ENCODE assay signal across 9 mouse cellular contexts in genomic region chr8:125897868-125898788, GRCm38 (mm10). TPM values are rescaled to one million over a fixed set of nuclear protein-coding genes. Genes with fewer than 3 reads are reported as not detected.
DNase-seq lines count a peak whose midpoint lies in the region; ATAC-seq lines count a peak whose summit lies in the region.
"Had no signal": no experiment of that assay in that cellular context is flagged by ENCODE, and none has a peak within 500 bp of the region (broad histone marks: within the 10 kb centered on the region; RNA-seq: fewer than 3 reads in every experiment).

Gene Pcnx2, minus strand, starts transcription at chr8:125898317.

- peak within 1 kb of the TSS; percentile 48 for H3K4me3 ChIP-seq in heart, embryonic 10.5 days
- H3K4me3 ChIP-seq in forebrain, embryonic 15.5 days, result peak within 1 kb of the TSS; percentile 64
- peak within 1 kb of the TSS; percentile 62 for H3K4me3 ChIP-seq in midbrain, embryonic 16.5 days (ENCODE audit: low read depth, low read length)

- H3K27me3 ChIP-seq in heart, embryonic 10.5 days (ENCODE audit: insufficient read depth, poor library complexity, severe bottlenecking), result peaks cover 51% of the 10 kb centered on the region
- 0 out of 2 replicates have a peak, but pooled peaks cover 4% of the 10 kb centered on the region for H3K27me3 ChIP-seq in forebrain, embryonic 15.5 days
- no peaks in the 10 kb centered on the region for H3K27me3 ChIP-seq in midbrain, embryonic 16.5 days (ENCODE audit: control insufficient read depth, insufficient read depth, low read depth, low read length)

- intact Hi-C loops in heart, postnatal 36 days (cut with DNase I), result no loop called here

- peak within 1 kb of the TSS; percentile 71 for H3K9ac ChIP-seq in forebrain, embryonic 15.5 days (replicated peaks)
- H3K9ac ChIP-seq in midbrain, embryonic 16.5 days (ENCODE audit: low read depth, low read length), result peak within 1 kb of the TSS; percentile 78

- DNase-seq in heart, embryonic 10.5 days (ENCODE audit: low spot score), result no peak
- DNase-seq in heart, postnatal 36 days, result no peak
- peak; percentile 98 for DNase-seq in brain, adult 2 months (ENCODE audit: low read depth, low spot score)
- peak; percentile 48 to 54 for DNase-seq in layer of hippocampus, postnatal 25 days (ENCODE audit: extremely low spot score in 1 of 2, low spot score in 1 of 2)
- DNase-seq in urinary bladder, postnatal 10 days (ENCODE audit: low spot score), result no peak
- no peak for DNase-seq in heart, adult 18-20 months

- H3K36me3 ChIP-seq in heart, embryonic 10.5 days, result no peaks in the 10 kb centered on the region
- no peaks in the 10 kb centered on the region for H3K36me3 ChIP-seq in forebrain, embryonic 15.5 days
- H3K36me3 ChIP-seq in midbrain, embryonic 16.5 days (ENCODE audit: control insufficient read depth, insufficient read depth, low read length), result no peaks in the 10 kb centered on the region

- ATAC-seq in forebrain, embryonic 15.5 days (replicated peaks), result peak; percentile 89
- ATAC-seq in midbrain, embryonic 16.5 days, result peak; percentile 91

- peak within 1 kb of the TSS; percentile 73 for H3K4me2 ChIP-seq in forebrain, embryonic 15.5 days (replicated peaks)
- H3K4me2 ChIP-seq in midbrain, embryonic 16.5 days (ENCODE audit: low read length), result peak within 1 kb of the TSS; percentile 57

- H3K9me3 ChIP-seq in heart, embryonic 10.5 days, result no peaks in the 10 kb centered on the region
- H3K9me3 ChIP-seq in forebrain, embryonic 15.5 days, result no peaks in the 10 kb centered on the region
- no peaks in the 10 kb centered on the region for H3K9me3 ChIP-seq in midbrain, embryonic 16.5 days (replicated peaks; ENCODE audit: control insufficient read depth, low read length, poor library complexity, severe bottlenecking)

- no peak within 1 kb of the TSS for H3K27ac ChIP-seq in heart, embryonic 10.5 days
- peak within 1 kb of the TSS; percentile 75 for H3K27ac ChIP-seq in forebrain, embryonic 15.5 days (replicated peaks)
- peak within 1 kb of the TSS; percentile 78 for H3K27ac ChIP-seq in midbrain, embryonic 16.5 days (ENCODE audit: low read length)

- WGBS in heart, embryonic 10.5 days, result 8% methylated on average over 44 of the region's 44 CpGs
- 3% methylated on average over 43 of the region's 44 CpGs for WGBS in forebrain, embryonic 15.5 days
- WGBS in midbrain, embryonic 16.5 days, result 6% methylated on average over 44 of the region's 44 CpGs

- H3K4me1 ChIP-seq in heart, embryonic 10.5 days, result peaks cover 11% of the 10 kb centered on the region
- peaks cover 21% of the 10 kb centered on the region for H3K4me1 ChIP-seq in forebrain, embryonic 15.5 days
- peaks cover 12% of the 10 kb centered on the region for H3K4me1 ChIP-seq in midbrain, embryonic 16.5 days (ENCODE audit: control insufficient read depth, insufficient read depth, low read length)

RNA-seq across cellular contexts. Expression of gene Pcnx2, which starts in this region (rescaled TPM):
- 0.17 and 0.44 TPM in 2 replicates for polyA plus RNA-seq in heart, embryonic 10.5 days (2016; fragmentation: Nextera tagmentation; extraction: Ambion mirVana)
- total RNA-seq in heart, postnatal 36 days (2021), result under 1 TPM; 0.46 to 0.89 TPM
- polyA plus RNA-seq in forebrain, embryonic 15.5 days (2015; fragmentation: Nextera tagmentation; extraction: Ambion mirVana), result 3.8 and 4.2 TPM in 2 replicates
- 10 to 100 TPM; 66.0 to 66.3 TPM for total RNA-seq in layer of hippocampus, postnatal 25 days (2021)
- 6.3 and 6.4 TPM in 2 replicates for polyA plus RNA-seq in midbrain, embryonic 16.5 days (2015; fragmentation: Nextera tagmentation; extraction: Ambion mirVana)
- under 1 TPM; 0.50 to 0.80 TPM for total RNA-seq in heart, adult 18-20 months (2021)
- total RNA-seq: hematopoietic stem cell, adult 5-6 weeks had no signal

Comparison
In these comparisons a context has a peak if more than half of its experiments do, and no peak if none do; other contexts are left out.
1. RNA of gene Pcnx2 (total RNA-seq): 66.0 to 66.3 TPM in layer of hippocampus, postnatal 25 days; 0.46 to 0.89 TPM in heart, postnatal 36 days and 0.50 to 0.80 TPM in heart, adult 18-20 months; every median in the first group is over 10 times any median in the second.
2. DNase-seq: peak in brain, adult 2 months (single experiment) and layer of hippocampus, postnatal 25 days (2 of 2); none in heart, embryonic 10.5 days (single experiment), heart, postnatal 36 days (0 of 2), urinary bladder, postnatal 10 days (single experiment) and heart, adult 18-20 months (0 of 2).
3. Peak in every context shown above with its lines, with median percentiles within 50 percentile points of each other: H3K4me3 ChIP-seq.